Mouse (Mus musculus) neural tube, embryonic 10.5 days (tissue): ENCODE results near the gene Clrn1.
"Not testable (repeated sequence)": the region's sequence is repeated elsewhere in the genome, so short reads cannot be mapped to it uniquely, and the experiment has no call there.

Experiments used
- DNase-seq: peaks from one replicate; pipeline ENCODE4 v3.0.0-alpha.2; 2017; ENCODE audit warnings: low spot score; ENCODE audit errors: extremely low spot score

Gene Clrn1

DNA sequence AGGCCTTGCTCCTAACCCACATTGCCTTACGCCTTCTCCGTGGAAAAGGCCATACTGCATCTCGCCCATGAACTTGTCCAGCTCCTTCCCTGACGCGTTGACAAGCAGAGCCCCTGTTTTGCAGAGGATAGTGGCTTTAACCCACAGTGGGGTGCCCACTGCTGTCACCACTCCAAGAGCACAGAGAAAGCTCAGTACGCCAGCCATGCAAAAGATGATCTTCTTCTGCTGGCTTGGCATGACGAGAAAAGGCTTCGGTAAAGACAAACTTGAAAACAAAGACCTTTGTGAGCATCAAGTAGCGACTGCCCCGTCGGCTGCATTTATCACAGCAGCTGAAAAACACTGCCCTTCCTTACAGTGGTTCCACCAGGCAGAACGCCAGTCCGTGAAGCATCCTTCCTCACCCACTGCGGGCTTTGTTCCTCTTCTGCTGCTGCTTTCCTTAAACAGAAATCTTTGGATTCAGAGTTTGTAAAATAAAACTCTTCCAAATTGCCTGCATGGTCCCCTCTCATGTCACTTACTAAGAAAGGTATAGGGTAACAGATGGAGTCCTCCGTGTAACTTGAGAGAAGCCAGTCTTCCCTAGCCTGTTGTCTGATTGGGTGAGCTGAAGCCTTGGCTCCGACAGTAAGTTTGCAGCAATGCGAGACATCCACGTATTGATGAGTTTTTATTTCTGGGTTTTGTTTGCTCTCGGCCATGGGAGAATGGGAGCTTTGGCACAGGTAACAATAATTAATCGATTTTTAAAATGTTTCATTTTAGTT is at the start of gene Clrn1:
Gene Clrn1, minus strand, starts transcription at position 540 of the 773 bp plus-strand sequence.
- no peak for DNase-seq

DNA sequence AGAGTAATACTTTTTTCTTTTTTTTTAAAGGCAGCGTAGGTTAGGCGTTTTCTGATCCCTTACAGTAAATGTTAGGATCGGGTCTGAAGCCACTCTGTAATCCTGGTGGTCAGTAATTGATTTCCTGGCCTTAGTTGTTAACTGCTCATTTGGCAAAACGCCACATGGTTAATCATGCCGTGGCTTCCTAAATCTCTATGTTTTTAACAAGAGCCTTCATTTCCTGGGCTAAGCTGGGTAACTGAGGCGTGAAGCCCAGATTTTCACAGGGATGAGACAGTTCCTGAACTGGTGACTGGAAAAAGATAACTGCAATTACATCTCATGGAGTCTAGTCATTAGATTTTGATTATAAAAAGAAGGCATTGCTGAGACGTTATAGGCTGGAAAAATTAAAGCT is 38.9 kb upstream of the Clrn1 start:
- DNase-seq = no peak

DNA sequence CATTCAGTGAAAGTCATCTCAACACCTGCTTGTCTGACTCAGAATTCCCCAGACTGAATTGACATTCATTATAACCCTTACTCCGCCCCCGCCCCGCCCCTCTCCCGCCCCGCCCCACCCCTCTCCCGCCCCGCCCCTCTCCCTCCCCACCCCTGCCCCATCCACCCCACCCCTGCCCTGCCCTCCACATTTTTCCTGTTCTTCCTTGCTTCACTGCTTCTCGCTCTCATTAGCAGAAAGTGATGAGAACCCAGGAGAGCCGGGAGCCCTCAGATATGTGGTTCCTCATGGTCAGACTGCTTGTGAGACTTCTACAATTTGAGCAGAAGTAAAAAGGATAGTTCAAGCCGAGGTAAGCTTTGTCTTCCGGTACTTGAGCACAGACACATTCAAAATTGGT is 38.0 kb upstream of the Clrn1 start:
- no peak for DNase-seq

DNA sequence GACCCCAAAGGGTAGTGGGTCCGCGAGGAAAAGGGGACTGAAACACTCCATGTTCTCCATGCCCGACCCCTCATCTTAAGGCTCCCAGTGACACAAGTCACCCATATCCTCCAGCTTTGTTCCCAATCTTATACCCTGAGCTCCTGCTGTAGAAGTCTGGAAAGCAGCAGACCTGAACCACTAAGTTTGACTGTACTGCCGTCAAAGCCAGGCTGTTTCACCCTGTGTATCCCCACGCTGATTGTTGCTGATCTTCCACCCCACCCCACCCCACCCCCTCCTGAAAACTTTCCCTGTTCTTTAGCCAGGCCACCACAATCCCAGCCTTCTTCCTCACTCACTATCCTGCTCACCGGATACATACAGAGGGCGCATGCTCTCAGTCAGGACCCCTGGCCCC is 37.5 kb upstream of the Clrn1 start:
- no peak for DNase-seq

DNA sequence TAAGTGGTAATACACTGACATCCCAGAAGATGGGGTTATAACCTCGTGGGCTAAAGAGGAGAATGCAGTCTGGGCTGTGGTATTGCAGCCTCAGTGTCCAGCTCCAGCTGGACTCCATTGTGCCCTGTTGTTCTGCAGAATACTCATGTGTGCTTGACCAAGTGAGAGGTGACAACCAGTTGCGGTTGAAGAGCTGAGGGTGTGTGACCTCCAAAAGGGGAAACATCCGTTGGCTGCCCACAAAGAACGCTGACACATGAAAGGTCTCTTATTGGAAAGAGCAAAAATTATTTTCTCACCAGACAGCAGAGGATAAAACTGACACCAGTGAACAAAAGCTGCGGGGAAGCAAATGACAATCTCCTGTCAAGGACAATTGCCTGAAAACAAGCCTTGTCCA is 36.2 kb upstream of the Clrn1 start:
- no peak for DNase-seq

DNA sequence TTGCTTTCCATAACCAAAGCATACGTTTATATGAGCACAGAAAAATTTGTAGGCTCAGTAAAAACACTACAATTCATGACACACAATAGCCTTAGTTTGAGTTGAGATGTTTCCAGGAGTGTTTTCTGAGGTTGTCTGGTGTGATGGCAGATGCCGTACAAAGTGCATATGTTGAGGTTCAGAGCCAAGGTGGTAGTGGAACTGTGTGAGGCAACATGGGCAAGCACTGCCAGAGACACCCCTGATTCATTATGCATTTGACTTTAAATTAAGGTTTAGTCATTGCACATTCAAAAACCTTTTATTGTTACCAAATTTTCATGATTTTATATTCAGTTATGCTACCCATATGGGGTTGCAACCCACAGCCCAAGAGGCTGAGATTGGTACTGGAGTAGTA is 19.5 kb upstream of the Clrn1 start:
- DNase-seq = no peak

DNA sequence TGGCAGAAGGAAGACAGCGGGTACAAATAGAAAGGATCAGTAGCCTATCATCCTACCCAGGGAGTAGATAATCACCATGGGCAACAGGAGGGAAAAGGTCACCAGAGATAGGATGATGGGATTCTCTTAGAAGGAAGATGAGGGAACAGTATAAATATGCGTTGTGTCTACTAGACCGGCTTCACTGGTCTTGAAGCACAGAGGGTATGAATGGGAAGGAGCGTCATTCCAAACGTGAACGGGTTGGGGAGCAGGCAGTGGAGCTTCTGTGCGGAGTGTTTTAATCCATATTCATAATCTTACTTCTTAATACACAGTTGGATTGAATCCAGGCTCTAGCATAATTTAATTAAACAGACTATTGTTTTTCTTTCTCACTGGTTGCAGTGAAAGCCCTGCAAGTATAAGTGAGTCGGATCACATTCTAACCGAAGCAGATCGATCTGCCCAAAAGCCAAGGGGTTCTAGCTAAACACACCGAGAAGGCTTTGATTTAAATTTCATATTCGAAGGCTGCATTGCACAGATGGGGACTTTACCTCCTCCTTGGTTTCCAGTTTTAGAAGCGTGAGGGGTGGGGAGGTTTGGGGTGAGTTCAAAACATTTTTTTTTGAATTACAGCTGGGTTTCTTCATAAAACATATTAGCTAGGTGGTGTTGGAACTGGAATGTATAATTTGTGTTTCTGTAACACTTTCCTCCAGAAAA is 17.1 kb upstream of the Clrn1 start:
- no peak for DNase-seq

DNA sequence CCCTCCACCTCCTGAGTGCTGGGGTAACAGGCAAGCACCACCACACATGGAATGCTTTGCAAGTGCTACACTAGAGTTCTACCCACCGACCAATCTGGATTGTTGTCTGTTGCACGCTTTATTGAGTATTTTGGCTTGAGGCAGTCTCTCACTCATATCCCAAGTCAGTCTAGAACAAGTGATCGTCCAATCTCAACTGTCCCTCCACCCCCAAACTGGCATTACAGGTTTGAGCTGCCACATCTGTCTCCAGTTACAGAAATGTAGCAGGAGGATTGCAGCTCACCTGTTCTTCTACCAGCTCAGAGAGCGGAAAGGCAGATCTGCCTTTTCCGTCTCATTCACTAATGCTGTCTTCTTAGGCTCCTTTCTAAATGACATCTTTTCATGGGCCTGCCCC is 10.0 kb upstream of the Clrn1 start:
- DNase-seq = no peak

DNA sequence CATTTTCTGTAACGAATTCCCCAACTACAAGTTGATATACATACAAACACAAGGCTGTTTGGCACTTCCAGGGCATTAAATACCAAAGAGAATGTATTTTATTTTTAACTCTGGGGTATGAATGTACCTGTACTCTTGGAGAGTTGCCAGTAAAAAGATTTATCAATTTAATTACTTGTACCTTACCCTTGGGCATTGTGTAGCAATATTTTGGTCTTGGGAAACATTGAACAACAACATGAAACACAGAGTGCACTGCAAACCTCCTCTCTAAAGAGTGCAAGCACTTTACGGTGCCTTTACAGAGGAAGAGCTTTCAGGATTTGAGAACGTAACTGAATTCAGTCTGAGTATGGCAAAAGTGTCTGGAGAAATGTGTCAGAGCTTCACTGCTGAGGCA is 9.4 kb upstream of the Clrn1 start:
- no peak for DNase-seq

DNA sequence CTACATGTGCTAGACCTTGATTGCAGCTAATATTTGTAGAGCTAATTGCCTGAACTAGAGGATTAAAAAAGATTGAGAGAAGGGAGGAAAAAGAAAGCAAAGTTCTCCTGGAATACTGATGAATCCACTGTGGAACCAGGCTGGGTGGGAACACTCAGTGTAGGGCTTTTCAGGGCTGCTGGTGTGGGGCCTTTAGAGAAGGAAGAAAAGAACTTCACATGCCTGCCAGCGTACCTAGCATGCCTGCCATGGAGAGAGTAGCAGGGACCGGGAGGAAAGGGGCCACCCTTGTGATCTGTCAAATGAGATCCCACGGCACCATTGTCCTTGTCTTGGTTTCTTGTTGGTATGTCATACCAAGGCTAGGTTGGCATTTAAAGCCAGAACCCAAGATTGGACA is 4.5 kb upstream of the Clrn1 start:
- no peak for DNase-seq

DNA sequence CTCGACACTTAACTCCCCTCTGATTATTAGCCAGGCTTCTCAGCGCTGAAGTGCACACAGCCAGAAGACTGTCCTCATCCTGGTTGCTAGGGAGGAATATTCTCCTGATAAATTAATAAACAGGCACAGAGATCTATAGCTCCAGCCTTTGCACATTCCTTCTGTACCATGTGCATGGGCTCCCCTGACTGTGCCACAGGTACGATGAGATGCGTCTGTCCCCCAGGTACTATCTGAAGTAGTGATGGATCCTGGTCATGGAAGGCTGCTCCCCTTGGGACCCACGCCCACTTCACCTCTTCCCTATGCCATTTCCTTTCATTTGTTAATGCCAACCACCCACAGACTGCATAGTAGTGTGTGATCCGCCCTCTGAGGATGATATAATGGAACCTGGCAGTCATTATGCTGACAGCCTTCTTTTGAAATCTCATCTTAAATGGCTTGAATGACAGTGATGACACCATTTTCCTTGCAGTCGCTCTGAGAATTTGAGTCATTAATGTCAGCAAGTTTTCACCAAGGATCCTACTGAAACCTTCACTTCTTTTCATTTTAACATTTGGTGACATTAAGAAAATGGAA is 3.1 kb upstream of the Clrn1 start:
- DNase-seq = no peak

DNA sequence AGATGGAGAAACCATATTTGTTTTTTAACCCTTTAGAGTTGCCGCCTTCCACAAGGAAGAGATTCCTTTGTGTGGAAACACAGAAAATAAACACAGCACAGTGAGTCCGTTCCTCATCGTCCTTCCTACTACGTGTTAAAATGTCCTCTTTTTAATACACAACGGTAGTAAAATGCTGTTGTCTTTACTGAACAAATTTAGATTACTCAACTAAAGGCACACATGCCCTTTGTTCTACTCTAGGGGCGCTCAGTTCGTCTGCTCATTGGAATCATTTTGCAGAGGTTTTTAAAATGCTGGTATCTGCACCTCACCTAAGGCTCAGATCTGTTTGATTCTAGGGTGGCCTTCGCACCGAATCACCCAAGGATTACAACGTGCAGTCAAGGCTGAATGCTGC is 2.6 kb upstream of the Clrn1 start:
- no peak for DNase-seq

DNA sequence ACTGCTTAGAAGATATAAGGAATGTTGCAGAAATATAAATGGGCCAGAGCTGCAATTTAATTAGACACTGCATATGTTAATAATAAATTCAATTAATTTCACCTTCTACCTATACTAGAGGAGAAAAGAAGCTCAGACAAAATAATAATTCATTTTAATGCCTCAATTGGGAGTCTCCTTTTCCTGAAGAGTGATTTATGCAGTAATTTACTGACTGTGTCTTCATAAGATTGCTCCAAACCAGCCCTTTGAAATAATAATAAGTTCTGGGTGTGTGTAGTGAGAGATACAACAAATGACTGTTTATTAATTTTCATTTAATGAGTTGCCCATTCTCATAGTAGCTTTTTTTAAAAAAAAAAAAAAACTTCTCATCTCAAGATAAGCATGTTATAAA is 1.6 kb downstream of the Clrn1 start:
- no peak for DNase-seq

DNA sequence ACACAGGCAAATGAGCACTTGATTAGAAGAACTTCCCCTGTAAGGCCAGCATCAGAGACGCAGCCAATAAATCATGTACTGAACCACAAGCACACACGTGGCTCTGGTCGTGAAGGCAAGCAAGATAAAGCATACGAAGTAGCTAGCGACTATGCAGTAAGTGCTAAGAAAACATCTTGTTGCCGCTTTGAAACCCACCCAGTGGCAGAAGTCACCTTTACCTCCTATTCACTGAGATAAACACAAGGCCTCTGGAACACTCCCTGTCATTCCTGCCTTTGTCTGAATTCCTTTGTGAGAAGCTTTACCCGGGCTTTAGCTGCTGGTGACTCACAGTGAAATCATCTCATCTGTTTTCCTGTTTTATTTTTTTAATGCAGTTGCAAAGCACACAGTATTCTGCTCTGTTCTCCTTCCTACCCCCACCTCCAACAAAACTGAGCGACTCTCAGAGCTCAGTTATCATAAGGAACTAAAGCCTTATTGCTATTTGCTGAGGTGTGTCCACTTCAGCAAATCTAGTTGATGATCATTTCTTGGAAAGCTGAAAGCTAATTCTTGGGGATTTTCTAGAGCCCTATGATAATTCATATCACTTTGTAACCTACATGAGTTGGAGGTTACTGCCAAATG is 2.1 kb downstream of the Clrn1 start:
- DNase-seq = peak; percentile 20

DNA sequence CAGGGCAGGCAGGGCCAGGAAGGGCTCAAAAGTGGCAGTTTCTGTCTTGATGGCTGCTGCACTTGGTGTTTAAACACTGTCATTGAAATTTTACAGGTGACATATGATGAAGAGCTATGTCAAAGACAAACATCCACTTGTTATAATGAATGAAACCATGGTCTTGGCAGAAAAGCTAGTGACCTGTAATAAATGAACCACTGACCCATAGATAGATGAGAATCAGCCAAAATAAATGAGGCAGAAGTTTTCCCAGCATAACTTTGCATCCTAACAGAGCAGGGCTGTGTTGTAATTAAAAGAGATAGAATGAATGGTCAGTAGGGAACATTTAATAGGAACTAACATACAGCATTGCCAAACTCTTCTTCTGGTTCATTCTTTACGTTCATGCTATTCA is 4.1 kb downstream of the Clrn1 start:
- DNase-seq = no peak

DNA sequence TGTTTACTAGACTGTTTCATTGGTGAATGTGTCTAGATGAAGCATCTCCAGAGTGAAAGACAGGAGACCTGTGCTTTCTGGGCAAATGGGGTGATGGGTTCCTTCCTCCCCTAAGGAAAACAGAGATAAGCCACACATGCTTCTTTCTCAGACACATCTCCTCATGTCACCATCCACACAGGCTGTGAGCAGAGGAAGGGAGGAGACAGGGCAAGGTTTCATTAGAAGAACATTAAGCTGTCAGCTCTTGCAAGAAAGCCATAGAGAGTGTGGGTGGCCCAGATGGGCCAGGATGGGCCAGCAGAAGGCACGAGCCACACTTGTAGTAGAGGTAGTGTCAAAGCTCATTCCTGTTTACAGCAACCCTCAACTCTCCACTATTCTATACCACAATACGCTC is 5.0 kb downstream of the Clrn1 start:
- DNase-seq = no peak

DNA sequence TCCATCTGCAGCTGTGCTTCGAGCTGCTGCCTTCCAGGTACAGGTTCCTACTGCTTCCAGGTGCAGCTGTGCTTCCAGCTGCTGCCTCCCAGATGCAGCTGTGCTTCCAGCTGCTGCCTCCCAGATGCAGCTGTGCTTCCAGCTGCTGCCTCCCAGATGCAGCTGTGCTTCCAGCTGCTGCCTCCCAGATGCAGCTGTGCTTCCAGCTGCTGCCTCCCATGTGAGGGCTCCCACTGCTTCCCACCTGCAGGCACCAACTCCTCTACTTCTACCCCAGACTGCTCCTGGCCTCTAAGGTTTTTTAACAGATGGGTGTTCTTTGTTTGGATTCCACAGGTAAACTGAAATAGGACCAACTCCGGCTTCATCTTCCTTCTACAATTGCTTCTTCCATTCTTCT is 13.3 kb downstream of the Clrn1 start:
- DNase-seq = not testable (repeated sequence)

DNA sequence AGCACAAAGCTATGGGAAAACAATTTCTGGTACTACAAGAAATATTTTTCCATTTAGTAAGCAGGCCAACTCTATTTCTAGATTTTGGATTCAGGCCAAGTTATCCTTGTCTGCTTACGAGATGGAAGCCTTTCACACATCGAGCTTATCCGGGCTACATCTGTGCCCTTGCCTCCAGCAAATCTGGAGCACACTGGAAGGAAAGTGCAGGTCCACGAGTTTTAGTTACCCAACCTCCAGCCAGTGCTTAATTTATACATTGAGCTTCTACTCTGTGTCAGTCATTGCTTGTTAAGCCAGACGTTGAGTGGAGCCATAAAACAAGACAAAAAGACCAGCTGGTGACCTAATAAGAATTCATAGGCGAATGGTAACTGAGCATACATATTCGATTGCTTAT is 19.4 kb downstream of the Clrn1 start:
- no peak for DNase-seq

DNA sequence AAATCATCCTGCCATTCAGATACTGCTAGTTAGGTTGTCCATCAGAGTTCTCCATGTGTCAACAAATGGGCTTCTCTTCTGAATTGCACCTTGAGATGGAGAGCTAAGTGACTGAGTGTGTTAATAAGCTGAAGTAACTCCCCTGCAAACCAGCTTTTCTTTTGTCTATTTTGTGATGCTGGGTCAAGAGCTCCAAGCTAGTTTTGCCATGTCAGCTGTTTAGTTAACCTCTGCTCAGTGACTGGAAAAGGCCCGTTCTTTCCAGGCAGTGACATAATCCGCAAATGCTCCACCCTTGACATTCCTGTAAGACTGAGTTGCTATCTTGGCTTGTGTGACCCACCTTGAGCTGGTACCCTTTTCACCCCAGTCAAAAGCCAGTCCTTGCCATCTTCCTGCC is 22.2 kb downstream of the Clrn1 start:
- no peak for DNase-seq

DNA sequence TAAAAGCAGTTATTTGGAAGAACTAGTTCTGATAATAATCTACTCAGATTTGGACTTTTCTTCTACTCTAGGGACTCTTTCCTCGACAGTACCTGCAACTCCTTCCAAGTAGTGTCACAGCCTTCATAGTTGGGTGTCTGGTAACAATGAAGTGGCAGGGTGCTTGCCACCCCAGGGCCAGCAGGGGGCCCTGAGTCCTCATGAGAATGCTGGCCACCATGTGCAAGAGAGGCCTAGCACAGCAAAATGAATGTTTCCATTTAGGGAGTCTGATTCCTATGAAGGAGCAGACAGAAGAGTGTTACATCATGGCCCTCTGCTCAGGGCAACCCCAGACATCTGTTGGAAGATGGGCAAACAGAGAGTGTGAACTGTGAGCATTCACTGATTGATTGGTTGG is 41.7 kb downstream of the Clrn1 start:
- DNase-seq = no peak

DNA sequence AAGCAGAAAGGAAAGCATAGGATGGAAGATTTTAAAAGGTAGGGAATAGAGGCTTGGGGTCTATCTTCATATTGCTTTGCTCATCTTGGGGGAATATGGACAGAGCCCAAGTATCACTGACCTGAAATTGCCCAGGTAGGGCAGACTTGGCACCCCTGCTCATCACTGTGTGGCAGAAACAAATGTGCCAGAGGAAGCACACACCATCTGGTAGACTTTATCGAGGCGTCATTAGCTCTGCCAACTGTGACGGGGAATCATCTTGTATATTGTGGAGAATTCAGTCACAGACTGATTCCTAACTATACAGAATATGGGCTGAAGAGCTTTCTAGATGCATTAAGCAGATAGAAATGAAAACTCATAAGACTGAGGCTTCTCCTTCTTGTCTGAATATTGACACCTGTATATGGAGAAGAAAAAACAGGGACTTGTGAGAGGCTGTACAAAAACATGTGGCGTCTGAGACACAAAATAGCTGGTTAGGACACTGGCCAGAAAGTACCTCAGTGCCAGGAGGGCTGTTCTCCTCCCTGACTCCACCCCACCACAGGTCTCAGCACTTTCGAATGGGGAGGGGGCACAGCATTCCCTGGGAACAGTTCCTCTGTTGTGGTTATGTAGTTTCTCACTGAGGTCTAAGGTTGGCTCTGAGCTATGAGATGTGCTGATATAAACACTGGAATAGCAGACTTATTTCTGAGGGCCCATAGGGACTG is 51.5 kb downstream of the Clrn1 start:
- DNase-seq = no peak

DNA sequence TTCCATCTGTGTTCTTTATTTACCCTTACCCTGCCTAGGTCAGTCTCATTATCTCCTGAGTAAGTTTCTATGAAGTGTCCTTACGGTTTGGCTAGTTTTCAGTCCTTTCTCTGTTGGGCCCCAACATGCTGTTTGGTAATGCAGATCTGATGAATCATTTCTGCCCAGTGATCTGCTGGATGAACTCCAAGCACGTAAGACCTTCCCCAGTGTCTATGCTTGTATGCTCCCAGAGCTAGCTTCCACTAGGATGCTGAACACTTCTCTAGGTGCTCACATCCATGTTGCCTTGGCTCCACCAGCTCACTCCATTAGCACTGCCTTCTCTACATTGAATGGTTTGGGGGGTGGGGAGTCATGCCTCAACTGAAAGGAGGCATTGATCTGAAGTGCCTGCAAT is 52.3 kb downstream of the Clrn1 start:
- no peak for DNase-seq
